Comparison of ENCODE assay signal across 10 mouse cellular contexts in genomic region chr6:121611796-121612195, GRCm38 (mm10). TPM values are rescaled to one million over a fixed set of nuclear protein-coding genes. Genes with fewer than 3 reads are reported as not detected.
DNase-seq lines count a peak whose midpoint lies in the region; TF ChIP-seq lines count a peak whose summit lies in the region.
"Had no signal": no experiment of that assay in that cellular context is flagged by ENCODE, and none has a peak within 500 bp of the region (broad histone marks: within the 10 kb centered on the region; RNA-seq: fewer than 3 reads in every experiment).

No protein-coding gene starts in this region.

- H3K36me3 ChIP-seq in E14TG2a.4 (ENCODE audit: insufficient read depth, low read length): no peaks in the 10 kb centered on the region

- H3K9me3 ChIP-seq in E14TG2a.4 (ENCODE audit: low read length): peaks cover 19% of the 10 kb centered on the region

- no peaks in the 10 kb centered on the region for H3K4me1 ChIP-seq in E14TG2a.4 (replicated peaks; ENCODE audit: low read depth, low read length)

- peak; percentile 32 for DNase-seq in embryo, embryonic 10 days (ENCODE audit: low spot score)
- no peak for DNase-seq in embryo, embryonic 9.5 days (ENCODE audit: extremely low spot score)
- DNase-seq in layer of hippocampus, postnatal 10 days (ENCODE audit: low spot score in 2 of 2): peak; percentile 18 to 21
- DNase-seq in layer of hippocampus, postnatal 36 days: no peak
- peak; percentile 65 to 68 for DNase-seq in cerebellum, postnatal 10 days
- DNase-seq in spleen, postnatal 14 days (ENCODE audit: low spot score in 2 of 2): no peak
- no peak for DNase-seq in thymus, postnatal 10 days (ENCODE audit: low spot score in 2 of 2)

- no peak overlapping the region for H3K4me3 ChIP-seq in E14TG2a.4 (replicated peaks; ENCODE audit: low read length)
- H3K4me3 ChIP-seq: erythroblast, embryonic 14.5 days had no signal

- no peaks in the 10 kb centered on the region for H3K27me3 ChIP-seq in E14TG2a.4 (ENCODE audit: insufficient read depth, low read length)

- TF ChIP-seq CTCF in E14TG2a.4 (conservative IDR thresholded peaks at IDR 0.05; ENCODE audit: low read length): peak; percentile 30

RNA-seq across cellular contexts. Expression of gene A2m, which starts 23.4 kb away (rescaled TPM):
- total RNA-seq in layer of hippocampus, postnatal 10 days (2021): 1 to 10 TPM; 5.6 to 6.1 TPM
- 1 to 10 TPM; 2.5 to 3.4 TPM for total RNA-seq in layer of hippocampus, postnatal 36 days (2021)
- total RNA-seq: monocyte, adult 5-6 weeks had no signal

Comparison
In these comparisons a context has a peak if more than half of its experiments do, and no peak if none do; other contexts are left out.
1. DNase-seq: peak in embryo, embryonic 10 days (single experiment), layer of hippocampus, postnatal 10 days (2 of 2) and cerebellum, postnatal 10 days (2 of 2); none in embryo, embryonic 9.5 days (single experiment), layer of hippocampus, postnatal 36 days (0 of 2), spleen, postnatal 14 days (0 of 2) and thymus, postnatal 10 days (0 of 2).